Comparison of ENCODE assay signal across 17 mouse cellular contexts in the genomic region with DNA sequence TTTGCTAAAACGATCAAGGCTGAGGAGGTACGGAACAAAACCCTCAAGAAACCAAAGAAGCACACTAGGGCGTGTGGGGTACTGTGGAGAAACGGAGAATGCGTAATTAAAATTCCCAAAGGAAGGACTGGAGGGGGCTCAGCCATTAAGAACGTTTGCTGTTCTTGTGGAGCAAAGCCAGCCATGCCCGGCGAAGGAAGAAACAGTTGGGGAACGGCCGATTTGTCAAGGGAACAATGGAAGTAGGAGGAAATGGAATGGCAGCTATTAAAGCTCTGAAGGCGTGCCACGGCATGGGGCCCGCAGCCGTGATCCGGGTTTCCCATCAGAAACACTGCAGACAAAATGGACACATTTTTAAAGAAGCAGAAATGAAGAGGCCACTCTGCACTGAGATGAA.
"Had no signal": no experiment of that assay in that cellular context is flagged by ENCODE, and none has a peak within 500 bp of the region (broad histone marks: within the 10 kb centered on the region; RNA-seq: fewer than 3 reads in every experiment).

No protein-coding gene starts in this region.

- H3K4me2 ChIP-seq: kidney, embryonic 15.5 days; limb, embryonic 15.5 days; liver, embryonic 12.5 days; lung, embryonic 14.5 days; neural tube, embryonic 12.5 days had no signal

- H3K4me1 ChIP-seq: liver, embryonic 12.5 days; neural tube, embryonic 12.5 days had no signal

- H3K27ac ChIP-seq: left cerebral cortex, adult 2 months; limb, embryonic 15.5 days; liver, embryonic 12.5 days; midbrain, embryonic 10.5 days; neural tube, embryonic 12.5 days had no signal

- DNase-seq: kidney, adult 18-20 months; kidney, postnatal 14 days; lung, embryonic 14.5 days; lung, postnatal 10 days; lung, postnatal 4 days; midbrain, embryonic 14.5 days; retina, postnatal 1 day; right cerebral cortex, postnatal 4 days; spleen, adult 18-20 months; thymus, postnatal 4 days had no signal

- H3K9ac ChIP-seq: kidney, embryonic 15.5 days; limb, embryonic 15.5 days; liver, embryonic 12.5 days; lung, embryonic 14.5 days; neural tube, embryonic 12.5 days had no signal

- H3K36me3 ChIP-seq: kidney, embryonic 15.5 days; limb, embryonic 15.5 days; liver, embryonic 12.5 days; midbrain, embryonic 10.5 days; neural tube, embryonic 12.5 days had no signal

- H3K4me3 ChIP-seq: kidney, embryonic 15.5 days; left cerebral cortex, adult 2 months; limb, embryonic 15.5 days; liver, embryonic 12.5 days; midbrain, embryonic 10.5 days; myocyte; neural tube, embryonic 12.5 days had no signal

- H3K27me3 ChIP-seq: kidney, embryonic 15.5 days; limb, embryonic 15.5 days; liver, embryonic 12.5 days had no signal

- ATAC-seq: liver, embryonic 12.5 days had no signal

- H3K9me3 ChIP-seq: kidney, embryonic 15.5 days; limb, embryonic 15.5 days; liver, embryonic 12.5 days; neural tube, embryonic 12.5 days had no signal
